Mouse (Mus musculus): ENCODE results near the gene Slc36a4. TPM values are rescaled to one million over a fixed set of nuclear protein-coding genes. Genes with fewer than 3 reads are reported as not detected.

The Slc36a4 gene
- total and polyA plus RNA-seq, 3 experiments: 3.3 to 7.4 (median 6.9) TPM

DNA sequence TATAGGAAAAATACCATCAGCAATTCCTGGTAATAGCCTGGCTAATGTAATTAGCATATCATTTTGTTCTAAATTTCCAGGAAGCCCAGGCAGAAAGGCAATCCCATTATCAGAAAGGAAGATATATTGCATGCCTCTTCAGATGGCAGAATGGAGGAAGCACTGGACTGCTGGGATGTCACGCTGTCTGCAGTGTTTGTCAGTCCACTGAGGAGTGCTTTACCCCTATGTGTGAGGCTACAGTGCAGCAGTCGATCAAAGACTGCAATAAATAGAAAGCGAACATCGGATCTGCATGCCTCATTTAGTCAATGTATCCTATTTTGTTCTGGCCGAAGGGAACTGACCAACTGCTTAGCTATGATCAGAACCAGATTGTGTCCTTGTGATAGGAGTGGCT lies 57.3 kb downstream of the Slc36a4 start:
- Histone ChIP-seq H3K79me2 (replicated peaks; ENCODE audit: control insufficient read depth, insufficient read depth, low read length) (no peaks in the 10 kb centered on the region), H3K9ac (ENCODE audit: low read depth, low read length) (no peak overlapping the region), H3K36me3 (ENCODE audit: control insufficient read depth, insufficient read depth, low read length) (no peaks in the 10 kb centered on the region), H3K4me3 (no peak overlapping the region), H3K4me1 (ENCODE audit: control insufficient read depth, insufficient read depth, low read length) (no peaks in the 10 kb centered on the region), H3K27ac (no peak overlapping the region), H3K27me3 (ENCODE audit: control insufficient read depth, insufficient read depth, low read length) (no peaks in the 10 kb centered on the region)
- WGBS: 80% methylated on average over 5 of the region's 5 CpGs
- TF ChIP-seq POLR2A (IDR thresholded peaks at IDR 0.05; ENCODE audit: insufficient read depth, low read depth, low read length): no peak
- no peak for TF ChIP-seq CTCF (IDR thresholded peaks at IDR 0.05)
- TF ChIP-seq EP300 (IDR thresholded peaks at IDR 0.05; ENCODE audit: insufficient read depth, low read depth, low read length): no peak
- no peak for DNase-seq
- intact Hi-C loops (cut with DNase I): no loop called here

DNA sequence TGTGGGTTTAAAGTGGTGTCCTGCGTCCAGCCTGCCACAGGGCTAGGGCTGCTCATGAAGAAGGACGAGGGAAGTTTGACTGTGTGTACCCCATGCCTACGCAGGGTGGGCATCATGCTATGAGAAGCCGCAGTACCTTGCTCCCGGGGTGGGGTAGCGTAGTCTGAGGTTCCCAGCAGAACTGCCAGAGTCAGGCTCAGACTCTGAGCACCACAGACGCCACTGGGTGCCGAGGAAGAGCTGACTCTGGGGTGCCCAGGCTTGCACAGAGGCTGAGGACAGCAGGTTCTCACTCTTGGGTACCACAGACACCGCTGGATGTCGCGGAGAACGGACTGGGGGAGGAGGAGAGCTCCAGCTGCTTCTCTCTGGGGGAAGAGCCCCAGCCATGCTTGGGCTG lies 63.2 kb downstream of the Slc36a4 start:
- Histone ChIP-seq H3K36me3 (ENCODE audit: control insufficient read depth, insufficient read depth, low read length) (no peaks in the 10 kb centered on the region), H3K79me2 (replicated peaks; ENCODE audit: control insufficient read depth, insufficient read depth, low read length) (no peaks in the 10 kb centered on the region), H3K4me1 (ENCODE audit: control insufficient read depth, insufficient read depth, low read length) (no peaks in the 10 kb centered on the region), H3K4me3 (no peak overlapping the region), H3K27me3 (ENCODE audit: control insufficient read depth, insufficient read depth, low read length) (no peaks in the 10 kb centered on the region), H3K9ac (ENCODE audit: low read depth, low read length) (no peak overlapping the region), H3K27ac (no peak overlapping the region)
- DNase-seq: no peak
- TF ChIP-seq EP300 (IDR thresholded peaks at IDR 0.05; ENCODE audit: insufficient read depth, low read depth, low read length) (no peak), CTCF (IDR thresholded peaks at IDR 0.05) (no peak), POLR2A (IDR thresholded peaks at IDR 0.05; ENCODE audit: insufficient read depth, low read depth, low read length) (no peak)
- 87% methylated on average over 12 of the region's 12 CpGs for WGBS
- intact Hi-C loops (cut with DNase I): no loop called here

DNA sequence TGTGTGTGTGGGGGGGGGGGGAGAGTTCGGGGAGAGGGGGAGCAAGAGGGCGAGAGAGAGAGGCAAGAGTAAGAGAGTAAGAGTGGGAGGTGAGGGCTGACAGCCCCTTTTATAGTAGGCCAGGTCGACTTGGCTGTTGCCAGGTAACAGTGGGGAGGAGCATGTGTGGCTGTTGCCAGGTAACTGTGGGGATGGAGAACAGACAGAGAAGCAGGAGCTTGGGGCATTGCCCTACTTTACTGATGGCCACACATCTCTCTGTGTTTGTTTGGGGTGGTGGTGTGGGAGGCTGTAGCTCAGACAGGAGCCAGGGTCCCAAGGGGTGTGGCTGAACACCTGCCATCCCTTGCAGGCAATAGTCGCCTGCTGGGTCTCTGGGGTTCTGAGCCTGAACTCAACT lies 63.9 kb downstream of the Slc36a4 start:
- Histone ChIP-seq H3K79me2 (replicated peaks; ENCODE audit: control insufficient read depth, insufficient read depth, low read length) (no peaks in the 10 kb centered on the region), H3K36me3 (ENCODE audit: control insufficient read depth, insufficient read depth, low read length) (no peaks in the 10 kb centered on the region), H3K4me3 (no peak overlapping the region), H3K9ac (ENCODE audit: low read depth, low read length) (no peak overlapping the region), H3K27me3 (ENCODE audit: control insufficient read depth, insufficient read depth, low read length) (no peaks in the 10 kb centered on the region), H3K4me1 (ENCODE audit: control insufficient read depth, insufficient read depth, low read length) (no peaks in the 10 kb centered on the region), H3K27ac (no peak overlapping the region)
- no peak for DNase-seq
- intact Hi-C loops (cut with DNase I): no loop called here
- WGBS: 47% methylated on average over 3 of the region's 4 CpGs
- TF ChIP-seq EP300 (IDR thresholded peaks at IDR 0.05; ENCODE audit: insufficient read depth, low read depth, low read length) (no peak), POLR2A (IDR thresholded peaks at IDR 0.05; ENCODE audit: insufficient read depth, low read depth, low read length) (no peak), CTCF (IDR thresholded peaks at IDR 0.05) (no peak)

DNA sequence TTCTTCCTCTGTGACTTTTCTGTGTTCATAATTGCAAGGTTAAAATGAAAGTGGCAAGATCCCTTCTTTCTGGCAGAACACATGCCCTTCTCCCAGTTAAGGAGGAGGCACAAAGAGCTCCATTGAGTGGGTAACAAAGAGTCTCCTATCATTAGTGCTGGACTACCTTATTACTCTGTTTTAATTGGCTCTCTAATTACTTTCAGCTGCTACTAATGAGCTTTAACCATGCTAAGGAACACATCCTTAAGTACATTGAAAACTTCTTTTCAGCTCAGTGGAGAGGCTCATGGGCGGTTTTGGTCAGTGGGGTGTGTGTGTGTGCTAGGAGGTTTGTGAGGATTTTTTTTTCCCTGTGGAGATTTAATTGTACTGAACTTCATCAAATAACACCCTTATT lies 65.4 kb downstream of the Slc36a4 start:
- Histone ChIP-seq H3K4me3 (no peak overlapping the region), H3K27ac (no peak overlapping the region), H3K9ac (ENCODE audit: low read depth, low read length) (no peak overlapping the region), H3K4me1 (ENCODE audit: control insufficient read depth, insufficient read depth, low read length) (no peaks in the 10 kb centered on the region), H3K79me2 (replicated peaks; ENCODE audit: control insufficient read depth, insufficient read depth, low read length) (no peaks in the 10 kb centered on the region), H3K27me3 (ENCODE audit: control insufficient read depth, insufficient read depth, low read length) (no peaks in the 10 kb centered on the region), H3K36me3 (ENCODE audit: control insufficient read depth, insufficient read depth, low read length) (no peaks in the 10 kb centered on the region)
- no peak for TF ChIP-seq POLR2A (IDR thresholded peaks at IDR 0.05; ENCODE audit: insufficient read depth, low read depth, low read length)
- TF ChIP-seq EP300 (IDR thresholded peaks at IDR 0.05; ENCODE audit: insufficient read depth, low read depth, low read length): no peak
- no peak for TF ChIP-seq CTCF (IDR thresholded peaks at IDR 0.05)
- WGBS: 92% methylated on average over 1 of the region's 1 CpGs
- DNase-seq: no peak
- intact Hi-C loops (cut with DNase I): no loop called here

DNA sequence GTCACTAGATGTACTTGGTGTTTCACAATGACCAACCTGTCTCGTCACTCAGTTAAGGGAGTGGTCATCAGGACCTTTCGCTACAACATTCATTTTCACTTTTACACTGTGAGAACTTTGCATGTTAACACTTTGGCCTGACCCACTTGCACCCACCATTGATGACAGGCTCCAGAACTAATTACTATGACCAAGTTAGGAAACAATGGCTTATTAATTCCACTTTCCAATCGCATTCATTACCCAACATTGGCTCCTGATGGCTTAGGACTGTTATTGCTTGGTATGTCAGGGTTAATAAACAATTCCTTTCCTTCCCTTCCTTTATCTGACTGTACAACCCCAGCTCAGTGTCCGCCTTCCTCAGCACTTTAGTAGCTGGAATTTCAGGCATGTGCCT lies 72.4 kb downstream of the Slc36a4 start:
- Histone ChIP-seq H3K79me2 (replicated peaks; ENCODE audit: control insufficient read depth, insufficient read depth, low read length) (no peaks in the 10 kb centered on the region), H3K36me3 (ENCODE audit: control insufficient read depth, insufficient read depth, low read length) (no peaks in the 10 kb centered on the region), H3K27me3 (ENCODE audit: control insufficient read depth, insufficient read depth, low read length) (no peaks in the 10 kb centered on the region), H3K27ac (no peak overlapping the region), H3K4me3 (no peak overlapping the region), H3K9ac (ENCODE audit: low read depth, low read length) (no peak overlapping the region), H3K4me1 (ENCODE audit: control insufficient read depth, insufficient read depth, low read length) (no peaks in the 10 kb centered on the region)
- intact Hi-C loops (cut with DNase I): no loop called here
- 49% methylated on average over 4 of the region's 4 CpGs for WGBS
- TF ChIP-seq EP300 (IDR thresholded peaks at IDR 0.05; ENCODE audit: insufficient read depth, low read depth, low read length) (no peak), CTCF (IDR thresholded peaks at IDR 0.05) (no peak), POLR2A (IDR thresholded peaks at IDR 0.05; ENCODE audit: insufficient read depth, low read depth, low read length) (no peak)
- DNase-seq: no peak

DNA sequence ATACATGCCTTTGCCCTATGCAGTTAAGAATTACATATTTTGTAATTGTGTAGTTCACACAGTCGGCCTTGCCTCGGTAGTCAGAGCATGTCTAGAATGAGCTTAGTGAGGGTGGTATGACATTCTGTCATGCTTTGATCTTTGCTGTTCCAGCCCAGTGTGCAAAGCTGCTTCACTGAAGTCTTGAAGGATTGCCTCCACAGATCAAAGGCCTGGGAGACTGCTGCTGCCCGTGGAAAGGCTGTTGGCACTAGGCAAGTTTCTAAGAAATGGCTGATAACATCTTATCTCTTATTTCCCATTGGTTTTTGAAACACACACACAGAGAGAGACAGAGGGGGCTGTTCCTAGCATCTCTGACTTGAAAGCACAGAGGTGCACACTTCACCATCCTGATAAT lies 76.7 kb downstream of the Slc36a4 start:
- H3K27ac ChIP-seq: no peak overlapping the region
- WGBS: 56% methylated on average over 3 of the region's 3 CpGs
- no peaks in the 10 kb centered on the region for H3K27me3 ChIP-seq (ENCODE audit: control insufficient read depth, insufficient read depth, low read length)
- no peaks in the 10 kb centered on the region for H3K79me2 ChIP-seq (replicated peaks; ENCODE audit: control insufficient read depth, insufficient read depth, low read length)
- H3K36me3 ChIP-seq (ENCODE audit: control insufficient read depth, insufficient read depth, low read length): no peaks in the 10 kb centered on the region
- H3K4me1 ChIP-seq (ENCODE audit: control insufficient read depth, insufficient read depth, low read length): no peaks in the 10 kb centered on the region
- H3K4me3 ChIP-seq: no peak overlapping the region
- TF ChIP-seq EP300 (IDR thresholded peaks at IDR 0.05; ENCODE audit: insufficient read depth, low read depth, low read length): no peak
- no peak for TF ChIP-seq CTCF (IDR thresholded peaks at IDR 0.05)
- no peak for TF ChIP-seq POLR2A (IDR thresholded peaks at IDR 0.05; ENCODE audit: insufficient read depth, low read depth, low read length)
- DNase-seq: no peak
- H3K9ac ChIP-seq (ENCODE audit: low read depth, low read length): no peak overlapping the region
- intact Hi-C loops (cut with DNase I): no loop called here

Measured in heart, adult 2 months (tissue).